Mouse (Mus musculus) kidney, adult 2 months (tissue): Measurements from ENCODE around the gene Prss48.

Experiments used
- CTCF ChIP-seq: fragments of 200-500 bp; conservative IDR thresholded peaks from 2 replicates; pipeline ENCODE4 v1.5.1; 2011; ENCODE audit warnings: low read depth, mild to moderate bottlenecking, control low read depth, low read length, moderate library complexity, mixed read lengths; ENCODE audit not compliant: insufficient read depth, insufficient read length
- POLR2A ChIP-seq: fragments of 200-500 bp; IDR thresholded peaks from one replicate; pipeline ENCODE4 v1.6.1; 2011; ENCODE audit warnings: low read depth, low read length, control low read depth

- TF ChIP-seq POLR2A: no peak
- TF ChIP-seq CTCF: no peak
Observed at GRCm38 (mm10) chr3:85973376-85974140, 28.7 kb downstream of the Prss48 start.
